Mouse (Mus musculus): ENCODE data around the gene Arpc3. TPM values are rescaled to one million over a fixed set of nuclear protein-coding genes. Genes with fewer than 3 reads are reported as not detected.

Arpc3 gene
- polyA plus RNA-seq, 1 experiment from 2014 or later, result 122 TPM

- ATAC-seq (replicated peaks; ENCODE audit: low FRiP score), result no peak
- WGBS, result 90% methylated on average over 9 of the region's 9 CpGs
- no peak overlapping the region for H3K4me2 ChIP-seq
- H3K4me1 ChIP-seq (replicated peaks; ENCODE audit: control insufficient read depth, insufficient read depth, low read length), result no peaks in the 10 kb centered on the region
- no peak for DNase-seq (ENCODE audit: low spot score)
- peaks cover 81% of the 10 kb centered on the region for H3K36me3 ChIP-seq (ENCODE audit: control insufficient read depth, insufficient read depth, low read length)
- no peak overlapping the region for H3K9ac ChIP-seq (ENCODE audit: low read depth, low read length)
- H3K9me3 ChIP-seq (ENCODE audit: control insufficient read depth, low read length), result no peaks in the 10 kb centered on the region
- no peaks in the 10 kb centered on the region for H3K27me3 ChIP-seq (replicated peaks; ENCODE audit: control insufficient read depth, insufficient read depth, low read length)
- H3K4me3 ChIP-seq (ENCODE audit: low read depth, low read length), result no peak overlapping the region
- H3K27ac ChIP-seq (ENCODE audit: low read depth, low read length), result no peak overlapping the region
Measured at GRCm38 (mm10) chr5:122461431-122461830, 69.8 kb downstream of the Arpc3 start.

Other genes with a start within 250 kb of the Arpc3 start
- 276 and 285 TPM in 2 replicates for gene Ppp1cc, start 233.6 kb upstream of the Arpc3 start, polyA plus RNA-seq (2014; fragmentation: Nextera tagmentation; extraction: Ambion mirVana)
- 3.1 and 4.3 TPM in 2 replicates for gene Hvcn1, start 185.1 kb upstream of the Arpc3 start, polyA plus RNA-seq (2014; fragmentation: Nextera tagmentation; extraction: Ambion mirVana)
- gene Tctn1, start 127.4 kb upstream of the Arpc3 start, polyA plus RNA-seq (2014; fragmentation: Nextera tagmentation; extraction: Ambion mirVana), result 2.1 and 3.1 TPM in 2 replicates
- 6.7 and 8.2 TPM in 2 replicates for gene Pptc7, start 107.5 kb upstream of the Arpc3 start, polyA plus RNA-seq (2014; fragmentation: Nextera tagmentation; extraction: Ambion mirVana)
- gene Rad9b, start 37.6 kb upstream of the Arpc3 start, polyA plus RNA-seq (2014; fragmentation: Nextera tagmentation; extraction: Ambion mirVana), result 7.0 and 7.9 TPM in 2 replicates
- 204 and 211 TPM in 2 replicates for gene Vps29, start 37.5 kb upstream of the Arpc3 start, polyA plus RNA-seq (2014; fragmentation: Nextera tagmentation; extraction: Ambion mirVana)
- gene Gpn3, start 20.0 kb upstream of the Arpc3 start, polyA plus RNA-seq (2014; fragmentation: Nextera tagmentation; extraction: Ambion mirVana), result 112 and 114 TPM in 2 replicates
- 50.7 and 52.1 TPM in 2 replicates for gene Fam216a, start 19.5 kb upstream of the Arpc3 start, polyA plus RNA-seq (2014; fragmentation: Nextera tagmentation; extraction: Ambion mirVana)
- gene Anapc7, start 29.8 kb downstream of the Arpc3 start, polyA plus RNA-seq (2014; fragmentation: Nextera tagmentation; extraction: Ambion mirVana), result 27.0 and 27.4 TPM in 2 replicates
- 45.2 and 46.8 TPM in 2 replicates for gene Atp2a2, start 110.3 kb downstream of the Arpc3 start, polyA plus RNA-seq (2014; fragmentation: Nextera tagmentation; extraction: Ambion mirVana)
- 8.9 and 10.9 TPM in 2 replicates for gene Ift81, start 222.6 kb downstream of the Arpc3 start, polyA plus RNA-seq (2014; fragmentation: Nextera tagmentation; extraction: Ambion mirVana)

Data from liver, embryonic 11.5 days (tissue).